Mouse (Mus musculus) large intestine, adult 2 months (tissue): ENCODE results near the gene Gins1. TPM values are rescaled to one million over a fixed set of nuclear protein-coding genes. Genes with fewer than 3 reads are reported as not detected.

ENCODE experiments used
- polyA plus RNA-seq: library from polyadenylated mRNA; depleted of rRNA; stranded (reverse); fragments of >200 nt; gene quantifications from 2 replicates; pipeline ENCODE4 v1.2.3, GENCODE M21; 2012; rRNA removed

The Gins1 gene
- polyA plus RNA-seq, 1 experiment: 4.3 TPM

Other genes starting within 250 kb of the Gins1 start
- 51.6 and 67.6 TPM in 2 replicates for gene Acss1, start 236.9 kb upstream of the Gins1 start, polyA plus RNA-seq
- not detected in 2 replicates for gene Vsx1, start 216.0 kb upstream of the Gins1 start, polyA plus RNA-seq
- 29.5 and 34.6 TPM in 2 replicates for gene Entpd6, start 156.4 kb upstream of the Gins1 start, polyA plus RNA-seq
- gene Pygb, start 118.7 kb upstream of the Gins1 start, polyA plus RNA-seq: 39.4 and 42.2 TPM in 2 replicates
- 83.1 and 106 TPM in 2 replicates for gene Abhd12, start 659 bp upstream of the Gins1 start, polyA plus RNA-seq
- gene Ninl, start 134.0 kb downstream of the Gins1 start, polyA plus RNA-seq: 0.46 and 0.85 TPM in 2 replicates
- 4.8 and 4.9 TPM in 2 replicates for gene Nanp, start 134.0 kb downstream of the Gins1 start, polyA plus RNA-seq
- gene Gm14151, start 186.9 kb downstream of the Gins1 start, polyA plus RNA-seq: not detected in 2 replicates
- gene Gm14147, start 192.8 kb downstream of the Gins1 start, polyA plus RNA-seq: not detected in 2 replicates